Mouse (Mus musculus) layer of hippocampus, postnatal 14 days (tissue): ENCODE data around the gene Slc25a35. TPM values are rescaled to one million over a fixed set of nuclear protein-coding genes. Genes with fewer than 3 reads are reported as not detected.
"Not testable (repeated sequence)": the region's sequence is repeated elsewhere in the genome, so short reads cannot be mapped to it uniquely, and the experiment has no call there.

Experiments
- DNase-seq, 2 experiments: peaks; one replicate each; pipeline ENCODE4 v3.0.0; 2021 to 2022; ENCODE audit warnings: low spot score in 2 of 2, mixed read lengths in 1 of 2
- long read RNA-seq, 2 experiments: library from polyadenylated mRNA; stranded (forward); transcript quantifications; one replicate each; pipeline ENCODE4 v2.0.0; 2021
- total RNA-seq, 2 experiments: library from RNA; stranded (reverse); gene quantifications; 2 replicates each; pipeline ENCODE4 v1.2.3; 2021

Gene Slc25a35
- total RNA-seq = 1 to 10 TPM; 4.6 to 4.8 TPM
- long read RNA-seq, experiment 1, partial matches to known transcripts = 0 of 2 reads
- long read RNA-seq, experiment 1, other reads (novel, unspliced or antisense) = 2 of 2 reads
- long read RNA-seq, experiment 2, partial matches to known transcripts = 1 of 4 reads
- long read RNA-seq, experiment 2, other reads (novel, unspliced or antisense) = 2 of 4 reads

DNA sequence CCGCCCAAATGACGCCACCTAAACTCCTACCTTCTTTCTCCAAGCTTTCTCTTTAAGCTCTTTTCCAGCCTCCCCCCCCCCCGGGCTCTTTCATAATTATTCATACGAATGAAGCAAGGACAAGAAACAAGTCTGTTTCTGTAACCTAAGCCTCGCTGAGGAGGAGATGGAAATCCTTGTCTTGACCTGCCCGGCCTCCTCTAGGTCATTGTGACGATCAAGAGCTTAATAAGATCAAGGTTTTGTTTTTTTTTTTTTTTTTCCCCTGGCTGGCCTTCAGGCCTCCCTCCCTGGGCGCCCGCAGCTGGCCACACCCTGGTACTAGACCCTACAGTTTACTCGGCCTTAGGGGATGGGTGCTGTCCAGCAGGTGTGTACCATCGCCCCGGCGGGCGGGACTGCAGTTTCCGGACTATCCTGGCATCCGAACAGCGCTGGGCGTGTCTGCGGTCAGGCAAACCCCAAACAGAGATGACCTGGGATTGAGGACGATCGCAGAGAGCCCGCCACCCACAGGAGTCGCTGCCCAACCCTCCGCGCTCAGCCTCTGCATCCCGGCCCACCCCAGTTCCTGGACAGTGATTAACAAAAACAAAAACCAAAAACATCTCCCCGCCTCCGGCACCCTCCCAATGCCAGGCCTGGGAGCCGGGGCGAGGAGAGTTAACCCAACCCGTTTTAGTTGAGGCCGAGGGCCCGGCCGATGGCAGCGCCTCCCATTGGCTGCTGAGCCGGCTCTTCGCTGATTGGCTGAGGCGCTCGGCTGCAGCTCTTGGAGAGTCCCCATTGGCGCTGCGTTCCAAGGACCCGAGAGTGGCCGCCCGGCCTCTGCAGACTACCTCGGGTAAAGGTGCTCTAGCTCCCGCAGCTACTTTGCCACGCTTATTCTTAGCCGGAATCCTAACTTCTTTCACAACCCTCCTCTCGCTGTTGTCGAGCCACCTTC is at the start of gene Slc25a35:
Slc25a35 (plus strand) TSS at position 795 of the 946 bp plus-strand sequence.
- DNase-seq = peak; percentile 86 to 89

DNA sequence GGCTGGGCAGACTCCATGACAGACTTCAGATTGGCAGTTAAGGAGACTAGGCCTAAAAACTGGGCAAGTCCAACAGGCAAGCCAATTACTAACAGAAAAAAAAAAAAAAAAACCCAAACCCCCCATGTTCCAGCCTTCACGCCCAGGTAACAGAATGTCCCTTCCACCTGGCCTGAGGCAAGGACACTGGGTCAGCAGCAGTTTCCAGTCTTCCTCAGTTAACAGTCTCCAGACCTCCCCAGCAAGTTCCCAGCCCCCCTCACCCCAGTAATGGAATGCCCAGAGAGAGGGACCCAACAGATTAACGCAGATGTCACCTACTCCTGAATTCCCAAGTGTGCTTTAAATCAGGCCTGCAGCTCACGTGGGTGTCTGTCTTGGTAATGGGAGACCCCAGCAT is 44.7 kb upstream of the Slc25a35 start:
- DNase-seq = no peak

DNA sequence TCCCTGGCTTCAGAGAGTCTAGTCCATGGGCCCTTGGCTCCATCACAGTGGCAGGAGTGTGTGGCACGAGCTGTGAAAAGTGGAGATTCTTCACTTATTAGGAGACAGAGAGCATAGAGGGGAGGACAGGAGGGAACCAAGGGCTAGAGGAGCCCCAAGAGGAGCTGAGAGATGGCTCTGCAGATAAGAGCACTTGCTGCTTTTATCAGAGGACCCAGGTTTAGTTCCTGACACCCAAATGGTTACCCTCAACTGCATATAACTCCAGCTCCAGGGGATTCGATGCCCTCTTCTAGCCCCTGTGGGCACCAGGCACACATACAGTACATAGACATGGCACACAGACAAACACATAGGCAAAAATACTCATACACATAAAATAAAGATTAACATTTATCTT is 43.2 kb upstream of the Slc25a35 start:
- no peak for DNase-seq

DNA sequence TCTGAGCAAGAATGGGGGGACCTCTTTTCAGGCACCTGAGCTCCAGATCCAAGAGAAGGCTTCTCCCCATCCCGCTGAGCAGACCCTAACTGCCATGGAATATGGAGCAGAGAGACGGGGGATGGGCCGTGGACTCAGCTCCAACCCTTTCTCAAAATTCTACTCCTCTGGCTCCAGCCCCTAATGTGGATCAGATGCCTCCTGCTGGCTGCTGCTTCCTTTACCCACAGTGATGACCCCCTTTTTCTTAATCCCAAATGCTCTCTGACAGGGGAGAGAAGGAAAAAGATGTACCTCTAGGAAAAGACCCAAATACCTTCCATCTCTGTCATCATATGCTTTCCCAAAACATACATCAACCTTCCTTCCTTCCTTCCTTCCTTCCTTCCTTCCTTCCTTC is 41.0 kb upstream of the Slc25a35 start, which contains the start of gene Odf4:
Odf4 (minus strand) TSS at position 101 of the 400 bp plus-strand sequence.
- DNase-seq = no peak

DNA sequence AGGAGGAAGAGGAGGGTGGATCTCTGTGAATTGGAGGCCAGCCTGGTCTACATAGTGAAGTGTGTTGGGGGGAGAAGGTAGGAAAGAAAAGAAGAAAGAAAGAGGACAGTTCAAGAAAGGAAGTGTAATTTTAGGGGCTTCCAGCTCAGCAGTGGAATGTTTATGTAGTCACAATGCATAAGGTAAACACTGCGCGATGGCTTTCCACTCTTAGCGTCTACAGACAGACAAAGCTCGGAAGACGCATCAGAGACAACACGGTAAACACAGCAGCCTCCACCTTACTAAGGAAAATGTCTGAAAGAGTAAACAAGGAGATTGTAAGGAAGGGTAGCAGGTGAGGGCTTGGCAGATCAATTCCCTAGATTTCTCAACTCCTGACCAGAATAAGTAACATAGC is 38.0 kb upstream of the Slc25a35 start:
- no peak for DNase-seq

DNA sequence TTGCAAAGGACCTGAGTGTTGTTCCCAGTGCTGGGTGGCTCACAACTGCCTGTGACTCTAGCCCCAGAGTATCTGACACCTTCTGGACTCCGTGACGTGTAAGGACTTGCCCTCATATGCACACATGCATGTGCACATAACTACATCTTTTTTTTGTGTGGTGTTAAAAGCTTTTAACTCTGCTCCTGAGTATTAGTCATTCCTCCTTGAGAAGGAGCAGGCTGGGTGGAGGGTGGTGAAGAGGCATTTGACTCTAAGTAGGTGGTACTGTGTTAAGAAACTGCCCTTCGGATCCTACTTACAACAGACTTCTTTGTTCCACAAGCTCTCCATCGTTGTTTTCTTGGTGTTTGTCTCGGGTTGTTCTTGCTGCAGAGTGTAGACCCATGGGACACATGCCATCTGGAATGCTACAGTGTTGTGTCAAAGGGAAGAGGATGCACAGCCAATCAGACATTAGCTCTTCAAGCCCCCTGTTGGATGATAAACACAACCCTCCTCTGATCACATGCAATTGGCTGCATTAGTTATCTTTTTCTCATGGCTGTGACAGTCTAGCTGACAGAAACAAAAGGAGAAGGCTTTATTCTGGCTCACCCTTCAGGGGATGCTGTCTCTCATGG is 33.9 kb upstream of the Slc25a35 start:
- DNase-seq = no peak

DNA sequence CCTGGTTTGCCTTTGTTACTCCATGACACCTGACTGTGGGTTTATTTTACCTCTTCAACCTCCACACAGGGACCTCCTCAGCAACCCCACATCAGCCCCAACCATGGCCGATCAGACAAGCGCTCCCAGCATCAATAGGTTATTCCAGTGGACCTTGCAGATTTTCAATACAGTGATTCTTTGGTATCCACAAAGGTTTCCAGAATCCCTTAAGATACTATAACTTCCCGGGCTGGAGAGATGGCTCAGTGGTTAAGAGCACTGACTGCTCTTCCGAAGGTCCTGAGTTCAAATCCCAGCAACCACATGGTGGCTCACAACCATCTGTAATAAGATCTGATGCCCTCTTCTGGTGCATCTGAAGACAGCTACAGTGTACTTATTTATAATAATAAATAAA is 31.0 kb upstream of the Slc25a35 start:
- DNase-seq = not testable (repeated sequence)

DNA sequence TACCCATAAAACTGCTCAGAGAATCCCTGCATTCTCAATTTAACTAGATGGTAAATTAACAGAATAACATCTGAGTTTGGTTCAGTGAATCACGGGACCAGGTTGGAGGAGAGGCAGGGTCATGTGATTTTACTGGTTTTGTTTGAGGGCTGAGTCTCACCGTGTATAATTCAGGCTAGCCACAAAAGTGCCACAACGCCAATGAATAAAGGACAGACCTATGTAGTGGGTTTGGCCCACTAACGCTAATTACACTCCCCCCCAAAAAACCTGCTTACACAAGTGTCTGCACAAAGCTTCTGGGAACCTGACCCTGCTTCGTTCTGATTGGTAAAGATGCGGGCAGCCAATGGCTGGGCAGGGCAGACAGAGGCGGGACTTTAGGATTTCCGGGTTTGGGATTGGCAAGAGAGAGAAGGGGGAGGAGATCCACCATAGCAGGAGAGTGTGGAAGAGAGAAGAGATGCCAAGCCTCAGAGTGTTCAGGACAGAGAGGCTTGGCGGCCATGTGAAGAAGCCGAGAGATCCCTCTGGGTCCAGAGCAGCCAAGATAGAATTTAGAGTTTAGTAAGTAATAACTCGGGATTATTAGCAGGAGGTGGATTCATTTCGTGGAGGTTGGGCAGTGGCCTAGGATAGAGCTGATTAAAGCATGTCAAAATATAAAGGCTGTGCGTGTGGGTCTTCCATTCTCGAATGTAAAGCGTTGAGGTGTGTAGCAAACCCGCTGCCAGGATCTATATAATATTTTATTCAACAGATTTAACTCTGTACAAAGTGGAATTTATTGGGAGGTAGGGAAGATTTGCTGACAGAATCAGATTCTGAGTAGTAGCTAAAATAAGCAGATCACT is 28.3 kb upstream of the Slc25a35 start:
- peak; percentile 78 to 94 for DNase-seq

DNA sequence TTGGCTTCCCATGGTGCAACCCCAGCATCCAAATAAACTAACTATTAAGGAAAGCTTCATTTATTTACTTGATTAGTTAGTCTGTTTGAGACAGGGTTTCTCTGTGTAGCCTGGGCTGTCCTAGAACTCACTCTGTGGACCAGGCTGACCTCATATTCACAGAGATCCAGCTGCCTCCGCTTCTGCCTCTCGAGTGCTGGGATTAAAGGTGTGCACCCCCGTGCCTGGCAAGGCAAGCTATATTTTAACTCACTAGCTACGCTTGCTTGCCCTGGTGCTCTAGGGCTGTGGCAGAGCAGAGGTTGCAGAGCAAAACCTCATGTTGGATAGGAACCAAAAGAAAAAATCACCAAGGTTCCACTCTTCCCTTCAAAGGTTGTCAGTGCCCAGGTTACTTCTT is 27.4 kb upstream of the Slc25a35 start:
- no peak for DNase-seq

DNA sequence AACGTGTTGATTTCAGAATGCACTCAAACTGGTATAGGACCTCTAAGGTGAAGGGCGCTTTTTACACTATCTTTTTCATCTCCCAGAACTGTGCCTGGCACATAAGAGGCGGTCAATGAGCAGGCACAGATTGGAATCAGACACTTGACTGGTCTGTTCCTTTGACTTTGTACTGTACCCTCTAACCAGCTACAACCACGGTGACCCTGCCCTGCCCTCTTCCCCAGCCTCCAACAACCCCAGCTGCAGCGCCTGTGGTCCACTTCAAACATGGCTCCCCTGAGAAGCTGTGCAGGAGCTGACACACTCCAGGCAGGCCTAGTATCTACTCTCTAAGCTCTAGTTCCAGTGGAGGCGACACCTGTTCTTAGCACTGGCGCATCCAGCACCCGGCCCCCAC is 25.2 kb upstream of the Slc25a35 start:
- no peak for DNase-seq

DNA sequence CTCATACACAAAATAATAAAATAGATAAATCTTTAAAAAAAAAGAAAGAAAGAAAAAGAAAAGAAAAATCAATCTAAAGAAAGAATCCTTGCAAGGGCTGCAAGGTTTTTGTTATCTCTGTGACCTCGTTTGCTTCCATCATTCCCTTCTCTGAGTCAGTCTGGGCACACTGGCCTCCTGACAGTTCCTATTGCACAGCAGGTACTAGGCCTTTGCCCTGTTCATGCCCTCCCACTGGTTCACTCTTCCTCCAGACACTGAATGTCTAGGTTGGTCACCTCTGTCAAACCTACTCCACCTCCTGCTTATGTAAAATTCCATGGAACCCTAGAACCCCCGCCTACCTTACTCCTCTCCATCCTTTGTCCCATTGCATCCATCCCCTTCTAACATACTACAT is 22.7 kb upstream of the Slc25a35 start:
- DNase-seq = no peak

DNA sequence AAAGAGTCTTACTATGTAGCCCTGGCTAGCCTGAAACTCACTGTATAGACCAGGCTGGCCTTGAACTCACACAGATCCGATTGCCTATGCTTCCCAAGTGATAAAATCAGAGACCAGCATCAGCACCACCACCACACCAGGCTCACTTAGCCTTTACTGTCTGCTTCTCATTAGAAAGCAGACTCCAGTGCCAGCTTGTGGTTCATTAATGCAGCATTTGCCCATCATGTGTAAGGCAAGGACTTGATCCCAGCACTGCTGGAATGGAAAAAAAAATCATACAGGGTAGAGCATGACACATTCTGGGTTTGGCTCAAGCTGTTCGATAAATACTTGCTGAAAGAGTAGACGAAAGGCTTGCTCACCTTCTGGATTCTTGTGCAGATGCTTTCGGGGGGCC is 21.9 kb upstream of the Slc25a35 start:
- DNase-seq = no peak

DNA sequence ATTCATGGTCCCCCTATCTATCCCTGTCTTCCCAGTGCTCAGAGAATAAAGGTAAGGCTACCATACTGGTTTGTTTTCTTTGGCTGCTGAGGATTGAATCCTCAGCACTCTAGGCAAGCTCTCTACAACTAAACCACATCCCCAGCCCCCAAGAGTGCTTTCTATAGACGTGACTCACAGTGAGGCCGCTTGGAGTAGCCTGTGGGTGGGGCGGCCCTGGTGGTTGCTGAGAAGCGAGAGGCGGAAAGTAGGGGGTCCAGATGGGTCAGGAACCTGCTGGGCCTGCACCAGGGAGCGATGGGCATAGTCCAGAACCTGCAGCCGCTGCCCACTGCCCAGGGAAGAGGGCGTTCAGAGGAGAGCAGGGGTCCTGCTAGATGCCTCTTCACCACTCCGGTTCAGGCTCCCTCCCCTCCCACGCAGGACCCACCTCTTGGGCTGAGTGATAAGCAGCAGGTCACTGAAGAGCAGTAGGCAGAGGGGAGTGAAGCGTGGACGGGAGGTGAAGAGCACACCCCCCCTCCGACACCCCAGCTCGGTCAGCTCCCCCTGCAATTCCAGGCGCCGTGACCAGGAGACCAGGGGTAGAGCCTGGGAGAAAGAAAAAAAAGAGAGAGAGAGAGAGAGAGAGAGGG is 21.0 kb upstream of the Slc25a35 start:
- DNase-seq = no peak

DNA sequence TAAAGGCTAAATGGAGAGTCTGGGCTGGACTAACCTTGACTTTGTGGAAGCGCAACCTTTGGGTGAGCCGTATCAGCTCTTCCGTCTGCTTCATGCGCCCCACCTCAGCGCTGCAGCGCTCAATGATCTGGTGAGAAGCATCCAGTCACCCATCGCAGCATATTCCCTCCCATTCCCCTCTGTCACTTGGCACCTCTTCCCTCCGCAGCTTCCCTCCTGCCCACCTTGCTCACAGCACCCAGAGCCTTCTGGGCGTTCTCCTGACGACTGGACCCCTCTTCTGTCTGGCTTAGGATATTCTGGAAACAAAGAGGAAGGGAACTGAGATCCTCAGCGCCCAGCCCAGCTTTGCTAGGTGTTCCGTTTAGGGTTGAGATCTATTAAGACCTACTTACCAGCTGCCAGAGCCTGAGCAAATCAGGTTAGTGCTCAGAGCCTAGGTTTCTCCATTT is 20.4 kb upstream of the Slc25a35 start:
- DNase-seq = peak in 1 of 2 experiments; percentile 29

DNA sequence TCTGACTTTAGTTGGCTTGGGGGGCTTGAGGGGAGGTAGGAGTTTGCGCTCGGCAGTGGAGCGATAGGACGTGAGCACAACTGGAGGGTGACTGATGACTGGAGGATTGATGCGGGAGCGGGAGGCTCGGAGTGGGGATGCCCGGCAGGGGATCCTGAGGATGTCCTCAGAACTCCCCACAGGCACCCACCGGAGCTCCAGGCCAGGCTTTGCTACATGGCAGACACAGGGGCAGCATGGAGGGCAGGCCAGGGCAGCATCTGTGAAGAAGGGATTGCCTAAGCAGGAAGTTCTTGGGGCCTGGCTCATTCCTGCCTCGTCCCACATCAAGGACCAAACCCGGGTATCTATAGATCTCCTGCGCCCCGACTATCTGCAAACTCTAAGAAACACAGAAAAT is 14.0 kb upstream of the Slc25a35 start:
- DNase-seq = no peak

DNA sequence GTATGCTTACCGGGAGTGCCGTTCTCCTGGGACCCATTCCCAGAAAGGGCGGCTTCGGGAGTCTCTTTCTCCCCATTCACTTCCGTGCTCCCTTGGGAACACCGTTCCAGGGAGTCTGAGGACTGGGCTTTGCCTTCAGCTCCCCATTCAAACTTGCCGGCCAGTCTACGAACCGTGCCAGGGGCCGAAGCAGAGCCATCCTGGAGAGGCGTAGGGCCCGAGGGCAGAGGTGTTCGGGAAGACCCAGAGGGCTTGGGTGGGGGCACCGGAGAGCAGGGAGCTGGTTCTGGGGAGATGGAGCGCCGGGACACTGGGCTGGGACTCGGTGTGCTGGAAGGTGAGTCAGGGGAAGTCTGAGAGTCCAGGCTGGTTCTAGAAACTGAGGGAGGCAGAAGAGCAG is 13.5 kb upstream of the Slc25a35 start:
- DNase-seq = no peak

DNA sequence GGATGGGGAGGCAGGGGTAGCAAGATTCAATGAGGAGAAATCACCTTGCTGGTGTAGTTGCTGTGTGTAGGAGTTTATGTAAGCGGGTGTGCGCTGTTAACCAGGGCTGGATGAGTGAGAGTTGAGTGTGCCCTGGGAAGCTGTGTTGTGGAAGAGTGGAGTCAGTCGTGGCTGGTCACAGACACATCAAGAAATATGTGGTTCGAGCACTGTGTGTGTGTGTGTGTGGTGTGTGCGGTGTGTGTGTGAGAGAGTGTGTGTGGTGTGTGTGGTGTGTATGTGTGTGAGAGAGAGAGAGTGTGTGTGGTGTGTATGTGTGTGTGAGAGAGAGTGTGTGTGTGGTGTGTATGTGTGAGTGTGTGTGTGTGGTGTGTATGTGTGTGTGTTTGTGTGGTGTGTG is 12.5 kb upstream of the Slc25a35 start:
- no peak for DNase-seq

DNA sequence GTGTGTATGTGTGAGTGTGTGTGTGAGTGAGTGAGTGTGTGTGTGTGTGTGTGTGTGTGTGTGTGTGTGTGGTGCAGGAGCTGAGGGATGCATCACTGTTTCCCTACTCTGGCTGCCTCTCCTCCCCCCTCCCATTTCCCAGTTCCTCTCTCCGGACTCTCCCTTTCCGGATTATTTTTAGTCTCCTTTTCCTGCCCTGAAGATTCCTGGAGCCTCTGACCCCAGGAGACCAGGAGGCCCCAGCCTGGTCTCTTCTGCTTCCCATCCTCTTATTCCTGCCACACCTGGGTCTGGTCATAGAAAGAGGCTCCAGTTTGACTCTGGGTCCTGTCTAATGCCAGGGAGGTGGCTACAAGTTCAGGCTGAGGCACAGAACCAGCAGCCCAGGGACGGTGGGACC is 11.8 kb upstream of the Slc25a35 start:
- DNase-seq = no peak

DNA sequence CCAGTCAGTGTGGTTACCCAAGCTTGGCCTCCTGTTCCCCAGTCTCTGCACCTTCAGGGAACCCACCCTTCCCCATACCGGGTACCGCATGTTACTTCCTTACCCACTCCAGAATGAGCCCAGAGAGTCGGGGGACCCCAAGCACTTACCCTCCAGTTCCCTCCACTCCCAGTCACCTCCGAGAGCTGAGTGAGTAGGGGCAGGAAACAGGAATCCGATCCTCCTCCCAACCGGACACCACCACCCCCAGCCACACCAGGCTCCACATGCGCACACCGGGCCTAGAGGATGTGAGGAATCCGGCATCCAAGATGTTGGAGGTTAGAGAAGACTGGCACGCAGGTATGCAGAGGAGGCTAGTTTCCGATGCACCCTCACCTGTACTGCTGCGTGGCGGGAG is 11.2 kb upstream of the Slc25a35 start:
- no peak for DNase-seq

DNA sequence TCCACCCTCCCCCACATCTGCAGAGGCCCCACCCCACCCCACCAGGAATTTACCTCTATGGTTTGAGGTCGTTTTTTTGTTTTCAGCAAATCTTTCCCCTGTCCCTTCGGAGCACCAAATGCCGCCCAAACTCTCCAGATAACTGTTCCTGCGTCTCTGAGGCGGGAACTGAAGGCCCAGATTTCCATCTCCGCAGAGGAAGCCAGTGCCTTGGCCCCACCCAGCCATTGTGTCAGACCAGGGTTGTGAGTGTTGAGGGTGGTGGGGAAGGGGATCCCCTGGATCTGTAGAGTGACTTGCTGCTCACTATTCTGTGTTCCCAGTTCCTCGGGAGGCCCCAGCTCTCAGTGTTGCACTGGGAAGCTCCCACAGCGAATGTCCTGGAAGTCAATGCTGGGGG is 10.6 kb upstream of the Slc25a35 start, which contains the start of gene Arhgef15:
Arhgef15 (minus strand) TSS at position 173 of the 400 bp plus-strand sequence.
- no peak for DNase-seq
